Mouse (Mus musculus): Measurements from ENCODE around the gene Erbb2. TPM values are rescaled to one million over a fixed set of nuclear protein-coding genes. Genes with fewer than 3 reads are reported as not detected.

Gene Erbb2
- polyA plus RNA-seq, 1 experiment from 2014 or later: 26.5 TPM

DNA sequence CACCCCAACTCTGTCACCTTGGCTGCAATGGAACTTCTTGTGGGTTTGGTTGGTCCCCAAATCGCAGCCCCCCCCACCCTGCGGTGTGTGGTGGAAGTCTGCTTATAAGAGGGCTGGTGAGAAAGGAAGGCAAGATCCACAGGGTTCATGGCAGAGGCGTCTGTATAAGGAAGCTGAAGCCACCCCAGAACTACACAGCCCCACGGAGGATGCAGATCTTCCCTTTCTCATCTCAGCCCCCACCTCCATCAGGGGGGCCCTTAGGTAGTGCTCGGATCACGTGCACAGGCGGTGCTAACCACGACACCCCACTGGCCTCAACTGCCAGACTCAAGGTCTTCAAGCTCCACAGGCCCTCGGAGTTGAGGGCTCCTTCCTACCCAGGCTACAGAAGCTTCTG lies 51.6 kb downstream of the Erbb2 start:
- Histone ChIP-seq H3K9ac (replicated peaks; ENCODE audit: low read length) (no peak overlapping the region), H3K4me3 (ENCODE audit: low read depth, low read length) (no peak overlapping the region), H3K4me2 (ENCODE audit: low read depth, low read length) (no peak overlapping the region), H3K36me3 (replicated peaks; ENCODE audit: control insufficient read depth, insufficient read depth, low read depth, low read length) (no peaks in the 10 kb centered on the region), H3K27me3 (ENCODE audit: control insufficient read depth, insufficient read depth, low read length) (peaks cover 14% of the 10 kb centered on the region), H3K9me3 (replicated peaks; ENCODE audit: control insufficient read depth, low read length) (no peaks in the 10 kb centered on the region), H3K27ac (replicated peaks; ENCODE audit: low read depth, low read length) (no peak overlapping the region), H3K4me1 (ENCODE audit: control insufficient read depth, insufficient read depth, low read length) (no peaks in the 10 kb centered on the region)
- ATAC-seq (replicated peaks; ENCODE audit: insufficient number of reproducible peaks, low FRiP score, low TSS enrichment, low read depth) (no peak), DNase-seq (ENCODE audit: low spot score) (no peak)
- WGBS: 88% methylated on average over 9 of the region's 9 CpGs

DNA sequence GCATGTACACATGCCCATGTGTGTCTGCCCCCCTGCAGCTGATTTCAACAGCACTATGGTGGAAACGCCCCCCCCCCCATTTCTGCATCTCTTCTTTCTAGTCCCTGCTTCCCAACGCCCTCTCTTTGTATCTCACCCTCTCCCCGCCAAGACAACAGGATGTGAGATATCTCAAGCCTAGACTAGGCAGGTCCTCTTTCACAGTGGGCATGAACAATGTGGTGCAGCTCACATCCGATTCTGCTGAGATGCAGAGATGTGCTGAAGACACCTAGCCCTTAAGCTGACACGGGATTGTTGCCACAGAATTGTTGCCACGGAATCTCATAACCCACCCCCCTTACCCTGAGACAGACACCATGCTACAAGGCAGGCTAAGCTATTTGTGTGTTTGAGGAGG lies 52.2 kb downstream of the Erbb2 start:
- Histone ChIP-seq H3K4me2 (ENCODE audit: low read depth, low read length) (no peak overlapping the region), H3K36me3 (replicated peaks; ENCODE audit: control insufficient read depth, insufficient read depth, low read depth, low read length) (no peaks in the 10 kb centered on the region), H3K9ac (replicated peaks; ENCODE audit: low read length) (no peak overlapping the region), H3K9me3 (replicated peaks; ENCODE audit: control insufficient read depth, low read length) (no peaks in the 10 kb centered on the region), H3K4me1 (ENCODE audit: control insufficient read depth, insufficient read depth, low read length) (no peaks in the 10 kb centered on the region), H3K27ac (replicated peaks; ENCODE audit: low read depth, low read length) (no peak overlapping the region), H3K4me3 (ENCODE audit: low read depth, low read length) (no peak overlapping the region), H3K27me3 (ENCODE audit: control insufficient read depth, insufficient read depth, low read length) (peaks cover 8% of the 10 kb centered on the region)
- WGBS: 91% methylated on average over 6 of the region's 6 CpGs
- no peak for DNase-seq (ENCODE audit: low spot score)
- ATAC-seq (replicated peaks; ENCODE audit: insufficient number of reproducible peaks, low FRiP score, low TSS enrichment, low read depth): no peak

DNA sequence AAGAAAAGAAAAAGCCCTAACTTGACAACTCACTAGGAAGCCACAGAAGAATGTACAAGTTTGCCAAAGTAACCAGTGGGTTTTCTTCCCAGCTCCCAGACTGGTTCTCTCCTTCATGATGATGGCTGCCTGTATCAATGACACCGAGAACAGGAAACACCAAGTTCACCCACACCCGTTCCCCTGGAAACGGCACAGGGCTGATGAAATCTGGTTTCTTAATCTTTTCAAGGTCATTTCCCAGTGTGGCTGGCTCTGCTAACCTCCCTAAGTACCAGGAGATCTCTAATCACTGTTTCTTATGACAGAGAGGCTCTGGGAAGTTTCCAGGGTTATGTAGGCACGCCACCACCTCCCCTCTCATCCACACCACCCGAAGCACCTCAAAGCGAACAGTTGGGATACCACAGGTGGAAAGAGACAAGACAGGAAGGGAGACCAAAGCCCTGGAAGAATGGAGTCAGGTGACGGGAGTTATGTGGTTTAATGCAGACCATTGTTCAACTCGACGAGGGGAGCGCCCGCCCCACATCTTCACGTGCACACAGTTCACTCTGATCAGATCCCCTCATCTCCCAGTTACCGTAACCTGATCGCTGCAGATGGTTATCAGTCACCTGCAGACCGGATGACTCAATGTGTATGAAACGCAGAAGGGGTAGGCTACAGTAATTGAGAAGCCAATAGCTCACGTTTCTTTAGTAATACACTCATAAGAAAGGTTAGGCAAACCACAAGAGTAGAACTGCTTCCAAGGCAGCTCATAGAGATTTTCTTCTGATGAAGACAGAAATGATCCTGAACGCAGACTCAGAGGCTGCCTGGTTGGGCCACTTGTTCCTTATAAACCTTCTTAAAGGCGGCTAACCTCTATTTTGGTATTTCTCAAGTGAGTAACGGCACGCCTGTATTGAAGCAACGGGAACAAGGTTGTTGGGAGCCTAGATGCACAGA lies 57.8 kb downstream of the Erbb2 start:
- Histone ChIP-seq H3K4me1 (ENCODE audit: control insufficient read depth, insufficient read depth, low read length) (no peaks in the 10 kb centered on the region), H3K27me3 (ENCODE audit: control insufficient read depth, insufficient read depth, low read length) (no peaks in the 10 kb centered on the region), H3K4me2 (ENCODE audit: low read depth, low read length) (no peak overlapping the region), H3K9me3 (replicated peaks; ENCODE audit: control insufficient read depth, low read length) (no peaks in the 10 kb centered on the region), H3K36me3 (replicated peaks; ENCODE audit: control insufficient read depth, insufficient read depth, low read depth, low read length) (no peaks in the 10 kb centered on the region), H3K9ac (replicated peaks; ENCODE audit: low read length) (no peak overlapping the region), H3K27ac (replicated peaks; ENCODE audit: low read depth, low read length) (0 out of 2 replicates have a peak overlapping the region, but pooled peaks have one; percentile 2), H3K4me3 (ENCODE audit: low read depth, low read length) (no peak overlapping the region)
- DNase-seq (ENCODE audit: low spot score) (peak; percentile 54), ATAC-seq (replicated peaks; ENCODE audit: insufficient number of reproducible peaks, low FRiP score, low TSS enrichment, low read depth) (peak; percentile 37; the same call in 1 of the 2 replicates)
- WGBS: 68% methylated on average over 22 of the region's 22 CpGs

DNA sequence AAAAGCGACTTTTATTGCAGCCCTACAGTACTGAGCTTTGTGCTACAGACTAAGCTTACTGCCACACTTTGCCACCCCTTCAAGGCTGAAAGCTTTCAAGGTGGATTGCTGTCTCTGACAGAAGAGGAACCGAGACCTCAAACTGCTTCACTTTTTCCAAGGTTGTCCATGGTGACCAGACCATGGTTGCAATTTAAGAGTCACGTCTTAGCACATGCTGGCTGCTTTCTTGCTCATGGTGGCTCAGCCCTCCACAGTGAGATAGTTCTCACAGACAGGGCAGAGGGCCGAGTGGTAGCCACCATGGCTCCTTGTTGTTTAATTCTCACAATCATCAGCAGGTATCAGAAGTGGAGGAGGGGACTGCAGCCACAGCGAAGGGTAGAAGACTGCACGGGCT lies 58.5 kb downstream of the Erbb2 start:
- WGBS: 75% methylated on average over 6 of the region's 6 CpGs
- DNase-seq (ENCODE audit: low spot score) (no peak), ATAC-seq (replicated peaks; ENCODE audit: insufficient number of reproducible peaks, low FRiP score, low TSS enrichment, low read depth) (no peak)
- H3K9ac ChIP-seq (replicated peaks; ENCODE audit: low read length): no peak overlapping the region
- H3K9me3 ChIP-seq (replicated peaks; ENCODE audit: control insufficient read depth, low read length): no peaks in the 10 kb centered on the region
- no peak overlapping the region for H3K4me2 ChIP-seq (ENCODE audit: low read depth, low read length)
- H3K27ac ChIP-seq (replicated peaks; ENCODE audit: low read depth, low read length): no peak overlapping the region
- H3K4me1 ChIP-seq (ENCODE audit: control insufficient read depth, insufficient read depth, low read length): no peaks in the 10 kb centered on the region
- no peak overlapping the region for H3K4me3 ChIP-seq (ENCODE audit: low read depth, low read length)
- no peaks in the 10 kb centered on the region for H3K36me3 ChIP-seq (replicated peaks; ENCODE audit: control insufficient read depth, insufficient read depth, low read depth, low read length)
- H3K27me3 ChIP-seq (ENCODE audit: control insufficient read depth, insufficient read depth, low read length): no peaks in the 10 kb centered on the region

DNA sequence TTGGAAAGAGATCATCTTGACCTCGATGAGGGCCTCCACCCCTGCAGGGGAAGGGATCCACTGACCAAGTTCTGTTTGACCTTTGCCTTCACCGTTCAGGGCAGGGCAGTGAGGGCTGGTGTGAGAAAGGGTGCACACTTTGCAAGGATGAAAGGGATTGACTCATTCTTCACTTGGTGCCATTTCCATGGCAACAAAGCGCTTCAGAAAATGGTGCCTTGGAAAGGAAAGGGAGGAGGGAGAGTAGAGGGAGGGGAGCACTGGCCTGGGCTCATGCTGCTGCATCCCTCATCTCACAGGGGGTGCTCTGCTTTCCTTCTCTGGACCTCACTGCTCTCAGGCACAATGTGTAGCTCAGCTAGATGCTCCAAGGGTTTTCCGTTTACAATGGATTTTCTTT lies 60.4 kb downstream of the Erbb2 start:
- no peaks in the 10 kb centered on the region for H3K4me1 ChIP-seq (ENCODE audit: control insufficient read depth, insufficient read depth, low read length)
- H3K4me3 ChIP-seq (ENCODE audit: low read depth, low read length): no peak overlapping the region
- no peaks in the 10 kb centered on the region for H3K9me3 ChIP-seq (replicated peaks; ENCODE audit: control insufficient read depth, low read length)
- no peak overlapping the region for H3K4me2 ChIP-seq (ENCODE audit: low read depth, low read length)
- no peak overlapping the region for H3K9ac ChIP-seq (replicated peaks; ENCODE audit: low read length)
- H3K27ac ChIP-seq (replicated peaks; ENCODE audit: low read depth, low read length): no peak overlapping the region
- H3K27me3 ChIP-seq (ENCODE audit: control insufficient read depth, insufficient read depth, low read length): no peaks in the 10 kb centered on the region
- DNase-seq (ENCODE audit: low spot score) (no peak), ATAC-seq (replicated peaks; ENCODE audit: insufficient number of reproducible peaks, low FRiP score, low TSS enrichment, low read depth) (no peak)
- H3K36me3 ChIP-seq (replicated peaks; ENCODE audit: control insufficient read depth, insufficient read depth, low read depth, low read length): no peaks in the 10 kb centered on the region
- 57% methylated on average over 4 of the region's 4 CpGs for WGBS

DNA sequence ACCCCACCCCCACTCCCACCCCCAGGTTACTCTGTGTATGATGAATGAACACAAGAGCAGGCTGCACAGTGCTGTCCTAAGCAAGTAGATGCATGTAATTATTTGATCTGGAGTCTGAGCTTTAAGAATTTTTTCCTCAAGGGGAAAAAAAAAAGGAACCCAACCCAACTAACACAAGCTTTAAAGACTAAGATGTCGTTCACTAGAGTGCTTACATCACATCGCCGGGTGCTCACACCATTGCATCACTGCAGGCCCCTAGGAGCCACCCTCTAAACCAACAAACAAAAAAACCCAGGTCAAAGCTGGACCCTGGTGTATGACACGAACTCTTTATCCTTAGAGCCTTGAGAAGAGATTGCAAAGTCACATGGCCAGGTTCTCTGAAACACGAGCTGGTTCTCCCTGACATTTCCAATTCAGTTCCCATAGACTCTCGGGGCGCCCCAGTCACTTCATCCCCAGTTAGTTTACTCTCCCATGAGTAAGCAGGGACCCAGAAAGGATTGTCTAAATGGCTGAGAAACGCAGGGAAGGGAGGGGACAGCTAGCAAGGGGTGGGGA lies 61.7 kb downstream of the Erbb2 start:
- no peaks in the 10 kb centered on the region for H3K9me3 ChIP-seq (replicated peaks; ENCODE audit: control insufficient read depth, low read length)
- no peaks in the 10 kb centered on the region for H3K4me1 ChIP-seq (ENCODE audit: control insufficient read depth, insufficient read depth, low read length)
- H3K4me2 ChIP-seq (ENCODE audit: low read depth, low read length): no peak overlapping the region
- H3K27ac ChIP-seq (replicated peaks; ENCODE audit: low read depth, low read length): no peak overlapping the region
- H3K27me3 ChIP-seq (ENCODE audit: control insufficient read depth, insufficient read depth, low read length): no peaks in the 10 kb centered on the region
- no peak overlapping the region for H3K4me3 ChIP-seq (ENCODE audit: low read depth, low read length)
- ATAC-seq (replicated peaks; ENCODE audit: insufficient number of reproducible peaks, low FRiP score, low TSS enrichment, low read depth): no peak
- no peak for DNase-seq (ENCODE audit: low spot score)
- no peaks in the 10 kb centered on the region for H3K36me3 ChIP-seq (replicated peaks; ENCODE audit: control insufficient read depth, insufficient read depth, low read depth, low read length)
- no peak overlapping the region for H3K9ac ChIP-seq (replicated peaks; ENCODE audit: low read length)
- WGBS: 53% methylated on average over 8 of the region's 8 CpGs

DNA sequence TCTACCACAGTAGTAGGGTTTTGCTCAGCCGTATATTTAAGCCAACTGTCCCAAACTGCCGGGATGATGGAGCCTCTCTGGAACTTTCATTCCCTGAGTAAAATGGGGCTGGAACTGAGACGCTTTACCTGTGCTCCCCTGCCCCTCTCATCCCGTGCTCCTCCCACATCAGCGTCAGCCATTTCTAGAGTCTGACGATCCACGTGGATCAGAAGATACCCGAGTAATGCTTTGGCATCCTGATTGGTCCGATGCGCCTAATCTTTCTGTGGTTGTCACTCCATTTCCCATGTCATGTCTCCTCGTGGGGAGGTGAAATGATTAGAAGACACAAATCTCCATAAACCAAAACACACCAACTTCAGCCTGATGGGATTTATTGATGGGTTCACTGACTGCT lies 62.7 kb downstream of the Erbb2 start:
- 85% methylated on average over 11 of the region's 11 CpGs for WGBS
- no peaks in the 10 kb centered on the region for H3K4me1 ChIP-seq (ENCODE audit: control insufficient read depth, insufficient read depth, low read length)
- H3K9ac ChIP-seq (replicated peaks; ENCODE audit: low read length): no peak overlapping the region
- H3K36me3 ChIP-seq (replicated peaks; ENCODE audit: control insufficient read depth, insufficient read depth, low read depth, low read length): no peaks in the 10 kb centered on the region
- H3K4me3 ChIP-seq (ENCODE audit: low read depth, low read length): no peak overlapping the region
- H3K4me2 ChIP-seq (ENCODE audit: low read depth, low read length): no peak overlapping the region
- DNase-seq (ENCODE audit: low spot score): no peak
- H3K9me3 ChIP-seq (replicated peaks; ENCODE audit: control insufficient read depth, low read length): no peaks in the 10 kb centered on the region
- no peak for ATAC-seq (replicated peaks; ENCODE audit: insufficient number of reproducible peaks, low FRiP score, low TSS enrichment, low read depth)
- H3K27me3 ChIP-seq (ENCODE audit: control insufficient read depth, insufficient read depth, low read length): no peaks in the 10 kb centered on the region
- H3K27ac ChIP-seq (replicated peaks; ENCODE audit: low read depth, low read length): no peak overlapping the region

Data from embryonic facial prominence, embryonic 11.5 days (tissue).